Mouse (Mus musculus) liver, embryonic 14.5 days (tissue): ENCODE data around the gene Slit2. TPM values are rescaled to one million over a fixed set of nuclear protein-coding genes. Genes with fewer than 3 reads are reported as not detected.

Experiments used
- ATAC-seq: fragments of 200-750 bp; cut with Nextera tagmentation; 2 replicates; pipeline ENCODE4 v1.8.0; 2017; ENCODE audit warnings: moderate number of reproducible peaks, mild to moderate bottlenecking, moderate library complexity; ENCODE audit not compliant: insufficient read depth
- DNase-seq, 3 experiments: peaks; one replicate each; pipeline ENCODE4 v3.0.0-alpha.2; 2012 to 2013; ENCODE audit warnings: low read depth in 3 of 3, low spot score in 3 of 3
- H3K27ac ChIP-seq: fragments of 300-500 bp; sonication (generic); 2 replicates; pipeline ENCODE4 v1.5.1; 2014; ENCODE audit warnings: moderate library complexity, mild to moderate bottlenecking, control low read depth, inconsistent platforms
- H3K27me3 ChIP-seq: fragments of 300-500 bp; sonication (generic); 2 replicates; pipeline ENCODE4 v1.6.1; 2014; ENCODE audit warnings: mild to moderate bottlenecking, low read length, moderate library complexity; ENCODE audit not compliant: control insufficient read depth, insufficient read depth
- H3K36me3 ChIP-seq: fragments of 300-500 bp; sonication (generic); replicated peaks from 2 replicates; pipeline ENCODE4 v1.6.1; 2014; ENCODE audit warnings: low read depth; ENCODE audit not compliant: control insufficient read depth, insufficient read depth
- H3K4me1 ChIP-seq, 2 experiments: fragments of 200-500 bp in 1 of 2; fragments of 300-500 bp in 1 of 2; sonication (generic) in 1 of 2; replicated peaks; 2 replicates each; pipeline ENCODE4 v1.6.1; 2012 to 2014; ENCODE audit warnings: antibody characterized with exemption in 1 of 2, inconsistent platforms in 1 of 2, low read length in 1 of 2; ENCODE audit not compliant: control insufficient read depth in 2 of 2, insufficient read depth in 2 of 2
- H3K4me2 ChIP-seq: fragments of 300-500 bp; sonication (generic); 2 replicates; pipeline ENCODE4 v1.6.1; 2014; ENCODE audit warnings: low read depth, mild to moderate bottlenecking, control low read depth, moderate library complexity
- H3K4me3 ChIP-seq, 2 experiments: fragments of 200-500 bp in 1 of 2; fragments of 300-500 bp in 1 of 2; sonication (generic) in 1 of 2; 2 replicates each; pipeline ENCODE4 v1.5.1; 2012 to 2014; ENCODE audit warnings: low read depth in 2 of 2, low read length in 2 of 2, mild to moderate bottlenecking in 2 of 2, control low read depth in 1 of 2, inconsistent platforms in 1 of 2, moderate library complexity in 1 of 2; ENCODE audit not compliant: insufficient read depth in 1 of 2
- H3K9ac ChIP-seq: fragments of 300-500 bp; sonication (generic); replicated peaks from 2 replicates; pipeline ENCODE4 v1.6.1; 2014; ENCODE audit warnings: mild to moderate bottlenecking, control low read depth, moderate library complexity
- H3K9me3 ChIP-seq: fragments of 300-500 bp; sonication (generic); 2 replicates; pipeline ENCODE4 v1.6.1; 2016; ENCODE audit warnings: low read length, mixed read lengths; ENCODE audit not compliant: control insufficient read depth
- CTCF ChIP-seq: IDR thresholded peaks from 2 replicates; pipeline ENCODE4 v1.5.1; 2016; ENCODE audit warnings: antibody characterized with exemption, low read depth, control low read depth
- EP300 ChIP-seq: IDR thresholded peaks from 2 replicates; pipeline ENCODE4 v1.6.1; 2016; ENCODE audit warnings: antibody characterized with exemption, low read depth
- WGBS: fragments of 180-500 bp; shearing (Covaris S2); extraction: QIAGEN DNeasy Blood & Tissue Kit; methylation state at CpG from one replicate; pipeline ENCODE4 v1.1.7; 2014; ENCODE audit not compliant: insufficient replicate concordance; 5-methylcytosine and 5-hydroxymethylcytosine counted together
- polyA plus RNA-seq, 2 experiments: library from polyadenylated mRNA; depleted of rRNA in 1 of 2; stranded (reverse) in 1 of 2; unstranded in 1 of 2; fragments of >200 nt; fragmentation: Nextera tagmentation in 1 of 2; extraction: Ambion mirVana in 1 of 2; gene quantifications; 2 replicates each; pipeline versions ENCODE4 v1.2.1 to v1.2.3; 2012 to 2014

The Slit2 gene
- polyA plus RNA-seq, 2 experiments: 0.28 to 0.32 TPM

DNA sequence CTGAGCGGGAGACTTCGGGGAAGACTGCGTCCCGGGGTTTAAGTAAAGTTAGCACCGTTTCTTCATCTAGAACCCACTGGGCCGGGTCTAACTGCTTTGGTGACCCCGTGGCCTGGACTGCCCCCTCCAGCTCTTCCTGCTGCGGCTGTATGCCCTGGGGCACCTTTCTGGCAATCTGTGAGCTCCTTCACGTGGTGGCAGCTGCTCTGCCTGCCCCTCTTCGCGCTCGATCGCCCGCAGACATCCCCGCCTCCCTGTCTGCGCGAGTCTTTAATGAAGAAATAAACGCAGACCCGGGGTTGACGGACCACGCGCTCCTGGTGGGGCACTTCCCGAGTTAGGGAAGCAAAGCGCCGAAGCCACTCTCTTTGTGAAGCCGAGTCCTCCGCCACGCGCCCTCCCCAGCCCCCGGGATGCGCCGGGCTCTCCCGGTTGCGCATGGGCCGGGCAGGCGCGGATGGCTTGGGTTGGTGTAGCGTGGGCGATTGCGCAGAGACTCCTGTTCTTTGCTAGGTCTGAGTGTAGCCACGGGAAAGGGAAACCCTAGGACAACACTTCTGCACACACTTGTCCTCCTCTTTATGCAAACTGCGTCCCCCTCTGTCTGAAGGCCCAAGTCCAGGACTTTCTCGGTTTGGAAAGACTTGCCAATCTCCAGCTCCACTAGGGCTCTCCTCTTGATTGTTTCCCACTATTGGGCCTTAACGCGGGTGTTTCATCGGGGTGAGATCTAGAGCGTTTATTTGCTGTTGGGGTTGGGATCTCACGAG is 3.1 kb downstream of the Slit2 start:
- under 1% methylated on average over 48 of the region's 48 CpGs for WGBS
- H3K27ac ChIP-seq: no peak overlapping the region
- H3K9me3 ChIP-seq: no peaks in the 10 kb centered on the region
- ATAC-seq (no peak), DNase-seq (no peak)
- H3K4me2 ChIP-seq: peak overlapping the region; percentile 22
- no peaks in the 10 kb centered on the region for H3K4me1 ChIP-seq
- peaks cover 38% of the 10 kb centered on the region for H3K27me3 ChIP-seq
- H3K4me3 ChIP-seq: peak overlapping the region; percentile 3 to 26; a peak in 3 of 4 replicates
- H3K9ac ChIP-seq: no peak overlapping the region
- TF ChIP-seq EP300 (no peak), CTCF (no peak)
- H3K36me3 ChIP-seq: no peaks in the 10 kb centered on the region

DNA sequence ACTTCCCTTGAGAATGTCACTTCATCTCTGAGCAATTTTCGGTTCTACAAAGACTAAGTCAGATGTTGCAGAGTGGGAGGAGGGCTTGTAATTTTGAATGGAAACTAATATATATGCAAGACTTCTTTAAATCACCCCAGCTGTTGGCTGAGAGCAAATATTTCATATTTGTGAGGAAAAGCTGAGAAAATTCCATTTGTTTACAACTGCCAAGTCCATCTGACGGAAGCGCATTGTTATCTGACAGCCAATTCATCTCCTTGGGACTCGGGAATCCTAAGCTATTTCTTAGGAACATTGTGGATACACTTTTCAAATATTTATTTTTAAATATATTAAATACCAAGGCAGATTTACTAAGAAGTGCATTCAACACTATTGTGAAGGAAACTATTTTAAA is 8.0 kb downstream of the Slit2 start:
- 54% methylated on average over 4 of the region's 4 CpGs for WGBS
- Histone ChIP-seq H3K4me1 (no peaks in the 10 kb centered on the region), H3K9ac (no peak overlapping the region), H3K27me3 (peaks cover 9% of the 10 kb centered on the region), H3K36me3 (no peaks in the 10 kb centered on the region), H3K27ac (no peak overlapping the region), H3K4me3 (no peak overlapping the region), H3K4me2 (no peak overlapping the region), H3K9me3 (no peaks in the 10 kb centered on the region)
- no peak for TF ChIP-seq EP300
- TF ChIP-seq CTCF: no peak
- DNase-seq (no peak), ATAC-seq (no peak)

DNA sequence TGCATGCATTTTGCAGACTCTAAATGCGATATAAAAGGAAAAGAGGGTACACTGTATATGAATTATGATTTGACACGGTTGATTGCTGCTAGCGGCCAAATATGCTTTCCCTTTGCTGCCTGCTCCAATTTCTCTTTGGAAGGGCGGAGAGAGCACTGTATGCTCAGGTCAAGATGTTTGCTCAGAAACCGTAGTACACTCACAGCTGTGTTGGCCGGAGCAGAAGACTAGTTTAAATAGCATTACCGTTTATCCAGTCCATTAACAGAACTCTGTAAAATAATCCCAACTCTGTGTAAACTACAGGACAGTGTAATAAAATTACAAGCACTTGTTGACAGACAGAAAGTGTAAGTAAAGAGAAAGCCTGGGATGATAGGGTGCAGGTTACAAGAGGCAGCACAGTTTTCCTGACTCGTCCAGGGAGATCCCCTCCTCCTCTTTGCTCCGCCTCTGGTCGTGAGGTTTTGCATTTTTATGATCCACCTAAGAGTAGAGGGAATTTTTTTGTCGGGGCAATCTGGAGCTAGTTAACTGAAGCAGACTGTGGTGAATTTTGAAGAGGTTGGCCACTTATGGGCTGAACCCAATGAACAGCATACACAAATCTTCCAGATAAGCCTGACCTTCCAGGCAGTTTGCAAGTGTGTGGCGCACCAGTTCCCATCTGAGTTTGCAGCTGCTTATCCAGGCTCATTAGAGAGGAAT is 20.9 kb downstream of the Slit2 start:
- H3K9ac ChIP-seq: no peak overlapping the region
- no peaks in the 10 kb centered on the region for H3K36me3 ChIP-seq
- no peak overlapping the region for H3K4me2 ChIP-seq
- H3K9me3 ChIP-seq: no peaks in the 10 kb centered on the region
- no peaks in the 10 kb centered on the region for H3K27me3 ChIP-seq
- H3K4me1 ChIP-seq: no peaks in the 10 kb centered on the region
- no peak overlapping the region for H3K27ac ChIP-seq
- TF ChIP-seq CTCF (no peak), EP300 (no peak)
- WGBS: 55% methylated on average over 12 of the region's 12 CpGs
- DNase-seq: no peak
- no peak for ATAC-seq
- H3K4me3 ChIP-seq: no peak overlapping the region

DNA sequence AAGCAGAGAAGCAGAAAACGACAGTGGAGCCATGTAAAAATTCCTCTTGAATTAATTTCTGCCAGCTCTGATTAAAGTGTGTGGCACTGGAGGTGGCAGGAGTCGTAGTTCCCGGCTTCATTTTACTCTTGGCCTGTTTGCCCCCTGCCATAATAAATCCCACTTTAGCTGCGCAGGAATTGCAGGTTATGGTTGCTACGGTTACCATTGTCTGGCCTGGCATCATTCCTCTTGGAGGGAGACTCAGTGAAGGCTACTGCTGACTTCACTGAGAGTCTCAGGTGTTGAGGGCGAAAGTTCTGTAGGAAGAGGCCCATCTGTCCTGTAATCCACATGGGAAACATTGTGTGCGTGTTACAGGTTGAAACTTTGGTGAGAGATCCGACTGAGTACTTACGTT is 22.6 kb downstream of the Slit2 start:
- DNase-seq (no peak), ATAC-seq (no peak)
- Histone ChIP-seq H3K27me3 (no peaks in the 10 kb centered on the region), H3K9me3 (no peaks in the 10 kb centered on the region), H3K4me3 (no peak overlapping the region), H3K9ac (no peak overlapping the region), H3K4me2 (no peak overlapping the region), H3K36me3 (no peaks in the 10 kb centered on the region), H3K4me1 (no peaks in the 10 kb centered on the region), H3K27ac (no peak overlapping the region)
- TF ChIP-seq CTCF: no peak
- no peak for TF ChIP-seq EP300
- WGBS: 68% methylated on average over 9 of the region's 9 CpGs

DNA sequence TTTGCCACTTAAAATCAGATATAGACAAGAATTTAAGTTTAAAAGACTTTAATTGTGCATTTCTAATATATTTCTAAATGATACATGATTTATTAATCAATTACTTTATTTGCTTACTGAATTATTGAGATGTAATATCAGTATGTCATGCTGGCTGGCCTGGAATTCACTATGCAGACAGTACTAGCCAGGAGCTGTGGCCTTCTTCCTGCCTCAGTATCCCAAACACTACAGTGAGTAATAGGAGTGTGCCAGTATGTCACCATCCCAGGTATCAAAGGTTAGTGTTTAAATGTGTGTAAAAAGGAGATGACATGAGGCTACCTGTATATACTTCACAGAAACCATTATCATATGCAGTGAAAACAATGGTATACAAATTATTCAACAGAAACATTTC is 23.1 kb downstream of the Slit2 start:
- Histone ChIP-seq H3K36me3 (no peaks in the 10 kb centered on the region), H3K4me3 (no peak overlapping the region), H3K9me3 (no peaks in the 10 kb centered on the region), H3K4me1 (no peaks in the 10 kb centered on the region), H3K27me3 (no peaks in the 10 kb centered on the region), H3K9ac (no peak overlapping the region), H3K27ac (no peak overlapping the region), H3K4me2 (no peak overlapping the region)
- no peak for TF ChIP-seq EP300
- DNase-seq (no peak), ATAC-seq (no peak)
